Mouse (Mus musculus): ENCODE data around the gene Rab1b. TPM values are rescaled to one million over a fixed set of nuclear protein-coding genes. Genes with fewer than 3 reads are reported as not detected.
A peak's percentile ranks its signal among the peaks of the same experiment; 100 is the strongest.

Rab1b gene
- polyA plus RNA-seq, 1 experiment = 212 TPM

DNA sequence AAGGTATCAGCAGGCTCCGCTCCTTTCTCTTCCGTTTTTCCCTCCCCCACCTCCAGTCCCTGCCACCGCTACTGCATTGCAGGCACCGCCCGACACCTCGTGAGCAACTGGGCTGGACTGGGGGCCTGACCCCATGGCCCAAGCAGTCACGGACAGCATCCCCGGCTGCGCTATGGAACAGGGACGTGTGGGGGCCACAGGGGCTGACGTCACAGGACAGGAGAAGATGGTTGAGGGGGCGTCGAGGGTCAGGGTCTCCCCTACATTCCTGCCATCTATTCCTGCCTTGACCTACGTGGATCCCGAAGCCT lies 22.1 kb downstream of the Rab1b start:
- Histone ChIP-seq H3K36me3 (ENCODE audit: control insufficient read depth, insufficient read depth) (peaks cover 3% of the 10 kb centered on the region), H3K79me3 (ENCODE audit: low read depth) (no peaks in the 10 kb centered on the region), H3K4me3 (ENCODE audit: insufficient read depth, poor library complexity, severe bottlenecking) (peak overlapping the region; percentile 38), H3K79me2 (ENCODE audit: control insufficient read depth, insufficient read depth) (peaks cover 13% of the 10 kb centered on the region), H3ac (ENCODE audit: control insufficient read depth, insufficient read length, low read depth) (peak overlapping the region; percentile 64), H3K27me3 (ENCODE audit: control insufficient read depth, insufficient read depth, insufficient read length) (no peaks in the 10 kb centered on the region)
- no peak for TF ChIP-seq MYOD1 (IDR thresholded peaks at IDR 0.05; ENCODE audit: control insufficient read depth, insufficient read length, low read depth)
- TF ChIP-seq CTCF (IDR thresholded peaks at IDR 0.05; ENCODE audit: control insufficient read depth, insufficient read depth, insufficient read length) = no peak
- TF ChIP-seq USF1 (IDR thresholded peaks at IDR 0.05; ENCODE audit: low read depth) = no peak
- TF ChIP-seq CEBPB (IDR thresholded peaks at IDR 0.05; ENCODE audit: low read depth) = no peak
- TF ChIP-seq FOSL1 (IDR thresholded peaks at IDR 0.05; ENCODE audit: insufficient read depth, low read length, poor library complexity, severe bottlenecking) = no peak
- no peak for TF ChIP-seq MYOG (IDR thresholded peaks at IDR 0.05; ENCODE audit: control insufficient read depth, extremely low read depth, insufficient read length)
- TF ChIP-seq MAX (IDR thresholded peaks at IDR 0.05) = no peak

- TF ChIP-seq MYOG (IDR thresholded peaks at IDR 0.05; ENCODE audit: control insufficient read depth, extremely low read depth, insufficient read length) = no peak
- no peak for TF ChIP-seq FOSL1 (IDR thresholded peaks at IDR 0.05; ENCODE audit: insufficient read depth, low read length, poor library complexity, severe bottlenecking)
- no peak for TF ChIP-seq MYOD1 (IDR thresholded peaks at IDR 0.05; ENCODE audit: control insufficient read depth, insufficient read length, low read depth)
- no peak for TF ChIP-seq CTCF (IDR thresholded peaks at IDR 0.05; ENCODE audit: control insufficient read depth, insufficient read depth, insufficient read length)
- no peak for TF ChIP-seq MAX (IDR thresholded peaks at IDR 0.05)
- no peak for TF ChIP-seq CEBPB (IDR thresholded peaks at IDR 0.05; ENCODE audit: low read depth)
- no peak for TF ChIP-seq USF1 (IDR thresholded peaks at IDR 0.05; ENCODE audit: low read depth)
- Histone ChIP-seq H3ac (ENCODE audit: control insufficient read depth, insufficient read length, low read depth) (peak overlapping the region; percentile 64), H3K79me3 (ENCODE audit: low read depth) (no peaks in the 10 kb centered on the region), H3K27me3 (ENCODE audit: control insufficient read depth, insufficient read depth, insufficient read length) (no peaks in the 10 kb centered on the region), H3K79me2 (ENCODE audit: control insufficient read depth, insufficient read depth) (peaks cover 7% of the 10 kb centered on the region), H3K36me3 (ENCODE audit: control insufficient read depth, insufficient read depth) (no peaks in the 10 kb centered on the region), H3K4me3 (ENCODE audit: insufficient read depth, poor library complexity, severe bottlenecking) (peak overlapping the region; percentile 38)
Measured at GRCm38 (mm10) chr19:5083961-5084833, 22.7 kb downstream of the Rab1b start.

DNA sequence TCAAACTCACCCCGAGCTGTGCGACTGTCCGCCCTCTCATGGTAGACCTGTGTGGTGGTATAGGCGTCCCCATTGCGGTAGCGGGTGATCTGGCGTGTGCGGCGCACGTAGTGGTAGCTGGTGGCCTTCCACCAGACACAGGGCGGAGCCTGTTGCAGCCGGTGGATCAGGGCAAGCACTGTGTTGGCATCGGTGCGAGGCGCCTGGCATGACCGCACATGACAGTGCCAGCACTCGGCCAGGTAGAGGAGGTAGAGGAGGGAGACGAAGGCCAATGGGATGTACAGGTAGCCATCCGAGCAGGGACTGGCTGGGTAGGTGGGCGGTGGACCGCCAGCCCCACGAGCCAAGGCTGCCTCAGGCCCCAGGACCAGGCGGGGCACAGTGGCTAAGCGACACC lies 24.3 kb downstream of the Rab1b start:
- Histone ChIP-seq H3K79me3 (ENCODE audit: low read depth) (no peaks in the 10 kb centered on the region), H3ac (ENCODE audit: control insufficient read depth, insufficient read length, low read depth) (peak overlapping the region; percentile 6), H3K27me3 (ENCODE audit: control insufficient read depth, insufficient read depth, insufficient read length) (no peaks in the 10 kb centered on the region), H3K4me3 (ENCODE audit: insufficient read depth, poor library complexity, severe bottlenecking) (no peak overlapping the region), H3K36me3 (ENCODE audit: control insufficient read depth, insufficient read depth) (no peaks in the 10 kb centered on the region), H3K79me2 (ENCODE audit: control insufficient read depth, insufficient read depth) (no peaks in the 10 kb centered on the region)
- TF ChIP-seq MAX (IDR thresholded peaks at IDR 0.05) (no peak), USF1 (IDR thresholded peaks at IDR 0.05; ENCODE audit: low read depth) (no peak), CEBPB (IDR thresholded peaks at IDR 0.05; ENCODE audit: low read depth) (no peak), CTCF (IDR thresholded peaks at IDR 0.05; ENCODE audit: control insufficient read depth, insufficient read depth, insufficient read length) (no peak), FOSL1 (IDR thresholded peaks at IDR 0.05; ENCODE audit: insufficient read depth, low read length, poor library complexity, severe bottlenecking) (no peak), MYOD1 (IDR thresholded peaks at IDR 0.05; ENCODE audit: control insufficient read depth, insufficient read length, low read depth) (no peak)

DNA sequence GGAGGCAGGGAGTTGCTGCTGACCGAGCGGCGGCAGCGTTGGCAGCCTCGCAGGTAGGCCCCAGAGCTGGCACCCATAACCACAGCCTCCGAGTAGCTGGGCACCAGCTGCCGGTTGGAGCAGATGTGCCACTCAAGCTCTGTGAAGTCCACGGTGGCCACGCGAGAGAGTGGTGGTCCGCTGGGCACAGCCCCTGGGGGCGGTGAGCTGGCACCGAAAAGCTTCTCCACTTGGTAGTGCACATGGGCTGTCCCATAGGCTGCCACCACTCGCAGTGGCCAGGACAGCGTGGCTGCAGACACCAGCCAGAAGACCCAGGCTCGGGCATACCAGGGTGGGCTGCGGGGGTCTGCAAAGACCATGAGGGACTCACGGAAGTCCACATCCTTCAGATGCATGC lies 24.9 kb downstream of the Rab1b start:
- no peak overlapping the region for H3ac ChIP-seq (ENCODE audit: control insufficient read depth, insufficient read length, low read depth)
- no peaks in the 10 kb centered on the region for H3K79me3 ChIP-seq (ENCODE audit: low read depth)
- no peaks in the 10 kb centered on the region for H3K79me2 ChIP-seq (ENCODE audit: control insufficient read depth, insufficient read depth)
- H3K36me3 ChIP-seq (ENCODE audit: control insufficient read depth, insufficient read depth) = no peaks in the 10 kb centered on the region
- TF ChIP-seq CTCF (IDR thresholded peaks at IDR 0.05; ENCODE audit: control insufficient read depth, insufficient read depth, insufficient read length) (no peak), MAX (IDR thresholded peaks at IDR 0.05) (no peak), CEBPB (IDR thresholded peaks at IDR 0.05; ENCODE audit: low read depth) (no peak), FOSL1 (IDR thresholded peaks at IDR 0.05; ENCODE audit: insufficient read depth, low read length, poor library complexity, severe bottlenecking) (no peak), MYOG (IDR thresholded peaks at IDR 0.05; ENCODE audit: control insufficient read depth, extremely low read depth, insufficient read length) (no peak)
- H3K4me3 ChIP-seq (ENCODE audit: insufficient read depth, poor library complexity, severe bottlenecking) = no peak overlapping the region
- H3K27me3 ChIP-seq (ENCODE audit: control insufficient read depth, insufficient read depth, insufficient read length) = no peaks in the 10 kb centered on the region

DNA sequence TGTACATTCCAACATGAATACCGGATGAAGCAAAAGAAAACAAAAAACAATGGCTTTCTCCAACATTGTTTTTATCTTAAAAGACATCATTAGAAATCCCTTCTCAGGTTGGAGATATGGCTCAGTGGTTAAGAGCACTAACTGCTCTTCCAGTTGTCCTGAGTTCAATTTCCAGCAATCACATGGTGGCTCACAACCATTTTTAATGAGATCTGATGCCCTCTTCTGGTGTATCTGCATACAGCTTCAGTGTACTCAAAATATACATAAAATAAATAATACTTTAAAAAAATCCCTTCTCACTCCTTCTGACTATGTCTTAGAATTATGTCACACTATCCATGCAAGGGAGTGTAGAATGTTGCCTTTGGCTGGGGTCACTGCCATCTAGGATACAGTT lies 27.6 kb downstream of the Rab1b start:
- Histone ChIP-seq H3K27me3 (ENCODE audit: control insufficient read depth, insufficient read depth, insufficient read length) (no peaks in the 10 kb centered on the region), H3K4me3 (ENCODE audit: insufficient read depth, poor library complexity, severe bottlenecking) (no peak overlapping the region), H3K36me3 (ENCODE audit: control insufficient read depth, insufficient read depth) (no peaks in the 10 kb centered on the region), H3K79me3 (ENCODE audit: low read depth) (no peaks in the 10 kb centered on the region), H3K79me2 (ENCODE audit: control insufficient read depth, insufficient read depth) (no peaks in the 10 kb centered on the region), H3ac (ENCODE audit: control insufficient read depth, insufficient read length, low read depth) (no peak overlapping the region)
- TF ChIP-seq CTCF (IDR thresholded peaks at IDR 0.05; ENCODE audit: control insufficient read depth, insufficient read depth, insufficient read length) (no peak), USF1 (IDR thresholded peaks at IDR 0.05; ENCODE audit: low read depth) (peak; percentile 48)

DNA sequence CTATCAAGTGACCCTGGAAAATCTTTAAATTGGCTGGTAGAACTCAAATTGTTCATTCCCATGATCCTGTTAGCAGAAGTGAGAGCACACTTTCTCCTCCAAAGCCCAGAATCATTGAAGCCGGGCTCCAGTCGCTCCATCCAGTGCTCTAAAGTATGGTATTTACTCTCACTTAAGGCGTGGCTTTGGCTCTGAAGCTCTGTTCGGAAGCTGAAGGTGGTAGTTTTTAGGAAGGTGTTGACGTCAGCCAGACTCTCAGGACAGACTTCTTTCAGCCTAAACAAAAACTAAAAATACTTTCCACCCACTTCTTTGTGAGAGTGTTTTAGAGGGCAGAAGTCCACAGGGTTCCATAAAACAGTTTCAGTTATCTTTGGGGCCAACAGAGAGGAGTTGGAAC lies 33.4 kb downstream of the Rab1b start:
- Histone ChIP-seq H3K4me3 (ENCODE audit: insufficient read depth, poor library complexity, severe bottlenecking) (no peak overlapping the region), H3K36me3 (ENCODE audit: control insufficient read depth, insufficient read depth) (no peaks in the 10 kb centered on the region), H3ac (ENCODE audit: control insufficient read depth, insufficient read length, low read depth) (no peak overlapping the region), H3K27me3 (ENCODE audit: control insufficient read depth, insufficient read depth, insufficient read length) (no peaks in the 10 kb centered on the region), H3K79me2 (ENCODE audit: control insufficient read depth, insufficient read depth) (no peaks in the 10 kb centered on the region), H3K79me3 (ENCODE audit: low read depth) (no peaks in the 10 kb centered on the region)
- TF ChIP-seq USF1 (IDR thresholded peaks at IDR 0.05; ENCODE audit: low read depth) (no peak), MAX (IDR thresholded peaks at IDR 0.05) (no peak), CEBPB (IDR thresholded peaks at IDR 0.05; ENCODE audit: low read depth) (no peak), CTCF (IDR thresholded peaks at IDR 0.05; ENCODE audit: control insufficient read depth, insufficient read depth, insufficient read length) (no peak), MYOD1 (IDR thresholded peaks at IDR 0.05; ENCODE audit: control insufficient read depth, insufficient read length, low read depth) (no peak)
